Mouse (Mus musculus): ENCODE results near the gene Olfr859. TPM values are rescaled to one million over a fixed set of nuclear protein-coding genes. Genes with fewer than 3 reads are reported as not detected.
"Not testable (repeated sequence)": the region's sequence is repeated elsewhere in the genome, so short reads cannot be mapped to it uniquely, and the experiment has no call there.

The Olfr859 gene
- total RNA-seq (2021), result not detected
- long read RNA-seq, experiment 1, result 0 reads
- long read RNA-seq, experiment 2, result 0 reads

GRCm38 (mm10) chr9:19804606-19805005 is at the start of gene Olfr859:
TSS of gene Olfr859 (plus strand) at chr9:19804906.
- DNase-seq; intact Hi-C loops (cut with DNase I; ENCODE audit: low total_unique reads): not testable (repeated sequence)

- DNase-seq, result no peak
- intact Hi-C loops (cut with DNase I; ENCODE audit: low total_unique reads), result no loop called here
Measured at GRCm38 (mm10) chr9:19769136-19769535, 35.6 kb upstream of the Olfr859 start.

GRCm38 (mm10) chr9:19769701-19770100 is 35.0 kb upstream of the Olfr859 start:
- no peak for DNase-seq
- intact Hi-C loops (cut with DNase I; ENCODE audit: low total_unique reads), result no loop called here

GRCm38 (mm10) chr9:19779983-19780382 is 24.7 kb upstream of the Olfr859 start, which contains the start of gene Olfr58:
TSS of gene Olfr58 (plus strand) at chr9:19780283.
- intact Hi-C loops (cut with DNase I; ENCODE audit: low total_unique reads), result no loop called here

GRCm38 (mm10) chr9:19803000-19803399 is 1.7 kb upstream of the Olfr859 start:
- intact Hi-C loops (cut with DNase I; ENCODE audit: low total_unique reads), result no loop called here
- no peak for DNase-seq

More at GRCm38 (mm10) chr9:19779983-19780382, 24.7 kb upstream of the Olfr859 start, which contains the start of gene Olfr58:
- DNase-seq, result no peak

- intact Hi-C loops (cut with DNase I; ENCODE audit: low total_unique reads), result no loop called here
- no peak for DNase-seq
Measured at GRCm38 (mm10) chr9:19849647-19850046, 44.9 kb downstream of the Olfr859 start, which contains the start of gene Olfr860. TSS of gene Olfr860 (minus strand) at chr9:19849747.

Other genes starting within 250 kb of the Olfr859 start
- gene Olfr854, start 237.5 kb upstream of the Olfr859 start, total RNA-seq (2021), result not detected
- gene Olfr855, start 222.3 kb upstream of the Olfr859 start, total RNA-seq (2021), result not detected
- gene Zfp317, start 182.8 kb upstream of the Olfr859 start, total RNA-seq (2021), result 10 to 100 TPM; 10.3 to 11.1 TPM
- not detected for gene Olfr857, start 95.5 kb upstream of the Olfr859 start, total RNA-seq (2021)
- gene Olfr58, start 24.6 kb upstream of the Olfr859 start, total RNA-seq (2021), result not detected
- not detected for gene Olfr860, start 44.8 kb downstream of the Olfr859 start, total RNA-seq (2021)
- gene Olfr862, start 83.1 kb downstream of the Olfr859 start, total RNA-seq (2021), result not detected
- not detected for gene Olfr77, start 112.0 kb downstream of the Olfr859 start, total RNA-seq (2021)
- gene Olfr866, start 223.1 kb downstream of the Olfr859 start, total RNA-seq (2021), result not detected

Data from gastrocnemius, postnatal 14 days (tissue).